Mouse (Mus musculus) ovary, adult 10 weeks (tissue): ENCODE results near the gene Helq. TPM values are rescaled to one million over a fixed set of nuclear protein-coding genes. Genes with fewer than 3 reads are reported as not detected.

ENCODE experiments used
- polyA plus RNA-seq: library from polyadenylated mRNA; stranded (reverse); fragments of 350-450 nt; fragmentation: Illumina TruSeq; extraction: RNeasy Lipid Tissue Mini Kit (QIAGEN cat#74804); gene quantifications from one replicate; pipeline ENCODE4 v1.2.3, GENCODE M21; 2014

Gene Helq
- polyA plus RNA-seq: 11.1 TPM

DNA sequence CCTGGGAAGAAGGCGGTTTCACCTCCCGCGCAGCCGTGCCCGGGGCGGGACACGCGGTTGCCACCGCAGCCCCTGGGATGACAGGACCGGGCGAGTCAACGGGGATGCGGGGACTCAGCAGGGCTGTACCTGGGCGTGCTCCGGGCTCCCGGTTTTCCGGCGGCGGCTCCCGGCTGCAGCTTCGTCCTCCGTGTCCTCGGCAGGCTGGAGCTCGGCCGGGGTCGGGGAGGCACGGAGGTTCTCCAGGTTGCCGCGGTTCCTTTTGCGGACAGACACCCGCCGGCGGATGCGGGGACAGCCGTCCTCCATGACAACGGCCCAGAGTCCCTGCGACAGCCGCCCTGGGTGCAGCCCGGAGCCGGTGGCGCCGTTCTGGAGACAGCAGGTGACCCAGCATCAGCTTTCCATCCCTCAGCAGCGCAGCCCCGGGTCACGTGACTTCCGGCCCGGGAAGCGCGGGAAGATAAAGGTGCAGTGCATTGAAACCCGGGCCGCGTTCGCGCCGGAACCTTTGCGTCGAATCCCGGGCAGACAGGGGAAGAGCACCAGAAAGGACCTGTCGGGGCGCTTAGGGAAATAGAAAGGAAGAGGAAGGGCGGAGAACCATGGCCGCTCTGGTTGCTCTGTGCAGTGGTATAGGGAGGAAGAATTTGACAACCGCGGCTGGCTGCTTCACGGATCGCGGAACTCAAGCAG lies at the start of gene Helq, which contains the start of gene Mrps18c:
Gene Helq (minus strand): TSS at position 434 of the 696 bp plus-strand sequence.
Gene Mrps18c (plus strand): TSS at position 463 of the 696 bp plus-strand sequence.

DNA sequence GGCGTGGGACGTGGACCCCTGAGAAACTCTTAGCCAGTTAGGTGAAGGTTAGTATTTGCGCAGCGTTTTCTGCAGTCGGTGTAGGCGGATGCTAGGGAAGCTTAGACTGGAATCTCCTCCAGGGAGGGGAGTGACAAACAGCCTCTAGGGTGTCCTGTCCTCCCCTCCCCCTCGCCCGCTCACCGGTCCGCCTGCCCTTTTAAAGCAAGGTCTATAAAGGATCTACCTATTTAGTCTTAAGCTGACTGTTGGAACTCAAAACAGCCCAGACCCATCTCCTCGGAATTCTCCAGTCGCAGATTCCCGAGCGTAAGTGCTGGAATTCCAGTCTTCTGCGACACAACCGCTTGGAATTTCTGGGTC lies 47.1 kb upstream of the Helq start, which contains the start of gene Gpat3:
Gene Gpat3 (plus strand): TSS at position 229 of the 363 bp plus-strand sequence.

DNA sequence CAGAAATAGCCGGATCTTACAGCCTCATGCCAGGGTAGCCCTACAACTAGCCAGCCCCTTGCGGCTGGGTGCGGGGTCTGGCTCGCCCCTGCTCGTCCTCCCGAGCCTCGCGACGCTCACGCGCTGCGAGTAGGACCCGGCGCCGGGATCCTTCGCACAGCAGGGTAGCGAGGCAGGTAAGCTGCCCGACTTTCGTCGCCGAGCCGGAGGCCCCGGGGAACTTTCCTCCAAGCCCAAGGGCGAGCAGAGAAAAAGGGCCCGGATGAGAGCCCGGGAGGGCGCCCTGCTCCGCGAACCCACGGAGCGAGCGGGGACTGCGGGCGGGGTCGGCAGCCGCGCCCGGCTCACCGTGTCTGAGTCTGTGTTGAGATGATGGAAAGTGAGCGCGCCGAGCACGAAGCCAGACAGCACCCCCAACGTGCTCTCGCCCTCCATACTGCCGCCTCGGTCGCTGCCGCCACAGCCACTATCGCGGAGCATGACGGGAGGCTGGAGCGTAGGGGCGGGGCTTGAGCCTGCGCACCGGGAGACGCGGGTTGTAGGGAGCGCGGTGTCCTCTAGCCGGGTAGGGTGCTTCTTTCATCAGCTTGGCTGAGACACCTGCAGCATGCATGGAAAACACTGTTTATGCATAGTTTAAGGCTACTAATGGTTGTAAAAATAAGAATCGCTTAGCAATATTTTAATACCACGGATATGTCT lies 22.2 kb upstream of the Helq start, which contains the start of gene Abraxas1:
Gene Abraxas1 (minus strand): TSS at position 483 of the 702 bp plus-strand sequence.

DNA sequence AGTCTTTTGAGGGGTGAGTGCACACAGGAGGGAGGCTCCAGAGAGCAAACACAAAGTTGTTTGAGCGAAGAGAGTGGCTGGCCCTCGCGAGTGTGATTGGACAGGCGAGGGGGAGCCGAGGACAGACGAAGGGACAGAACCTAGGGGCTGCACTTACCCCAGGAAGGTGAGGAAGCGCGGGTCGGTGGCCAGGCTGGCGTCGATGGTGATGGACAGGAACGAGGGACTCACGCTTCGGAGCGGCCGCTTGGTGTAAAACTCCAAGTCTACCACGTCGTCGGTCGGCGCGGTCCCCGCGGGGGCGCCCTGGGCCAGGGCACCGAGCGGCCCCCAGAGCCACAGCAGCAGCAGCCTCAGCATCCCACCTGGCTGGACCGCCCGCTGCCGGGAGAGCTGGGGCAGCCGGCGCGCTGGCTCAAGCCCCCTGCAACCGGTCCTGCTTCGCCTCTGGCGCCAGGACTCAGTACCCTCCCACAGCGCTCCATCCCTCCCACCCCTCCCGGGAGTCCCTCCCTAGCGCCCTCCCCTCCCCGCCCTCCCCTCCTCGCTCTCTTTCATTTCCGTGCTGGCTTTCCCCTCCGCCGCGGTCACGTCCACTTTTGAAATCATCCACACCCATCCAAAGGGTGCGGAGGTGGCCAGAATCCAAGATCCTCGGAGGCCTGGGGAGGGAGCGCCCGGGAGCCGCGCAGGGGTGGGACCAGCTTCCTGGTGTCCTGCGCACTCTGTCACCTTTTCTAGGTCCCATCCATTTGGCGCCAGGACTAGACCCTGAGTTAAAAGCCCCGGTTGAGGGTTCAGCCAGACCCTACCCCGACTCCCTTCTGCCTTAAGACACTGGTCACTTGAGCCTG lies 78.9 kb downstream of the Helq start, which contains the start of gene Hpse:
Gene Hpse (minus strand): TSS at position 482 of the 854 bp plus-strand sequence.

Other genes starting within 250 kb of the Helq start
- gene Plac8, start 226.4 kb downstream of the Helq start, polyA plus RNA-seq: 14.1 TPM
- 11.1 TPM for gene Coq2, start 123.5 kb downstream of the Helq start, polyA plus RNA-seq
- gene Hpse, start 78.9 kb downstream of the Helq start, polyA plus RNA-seq: 3.1 TPM
- 217 TPM for gene Mrps18c, start within 50 bp of the Helq start, polyA plus RNA-seq
- 48.4 TPM for gene Abraxas1, start 22.4 kb upstream of the Helq start, polyA plus RNA-seq
- gene Gpat3, start 47.1 kb upstream of the Helq start, polyA plus RNA-seq: 4.6 TPM